Mouse (Mus musculus): Measurements from ENCODE around the gene Carmil1.

DNA sequence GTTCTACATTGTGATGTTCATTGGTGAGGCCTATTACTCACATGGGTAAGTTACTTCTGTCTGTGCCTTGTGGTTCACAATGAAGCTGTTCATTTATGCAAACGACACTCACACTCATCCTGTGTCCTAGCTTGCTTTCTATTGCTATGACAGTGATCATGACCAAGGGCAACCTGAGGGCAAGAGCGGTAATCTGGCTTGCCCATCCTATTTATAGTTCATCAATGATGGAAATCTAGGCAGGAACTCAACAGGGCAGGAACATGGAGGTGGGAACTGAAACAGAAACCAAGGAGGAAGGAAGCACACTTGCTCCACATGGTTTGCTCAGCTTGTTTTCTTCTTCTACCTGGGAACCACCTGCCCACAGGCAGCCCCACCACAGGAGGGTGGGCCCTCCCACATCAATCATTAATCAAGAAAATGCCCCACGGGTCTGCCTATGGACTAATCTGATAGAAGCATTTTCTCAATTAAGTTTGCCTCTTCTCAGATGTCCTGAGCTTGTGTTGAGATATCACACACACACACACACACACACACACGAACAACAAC, 50.0 kb downstream of the Carmil1 start:
- TF ChIP-seq CTCF (IDR thresholded peaks at IDR 0.05; ENCODE audit: insufficient read depth, low read depth, low read length) (no peak), POLR2A (IDR thresholded peaks at IDR 0.05; ENCODE audit: insufficient read depth, low read depth, low read length) (no peak)

Measured in olfactory bulb, adult 2 months (tissue).